Mouse (Mus musculus): ENCODE measurements at regions not wholly inside any gene's neighbourhood (a gene's known extent, or its start where the extent isn't known, plus 50 kb on each side); places are given as distances from the start of the nearest gene placed in this dataset.

DNA sequence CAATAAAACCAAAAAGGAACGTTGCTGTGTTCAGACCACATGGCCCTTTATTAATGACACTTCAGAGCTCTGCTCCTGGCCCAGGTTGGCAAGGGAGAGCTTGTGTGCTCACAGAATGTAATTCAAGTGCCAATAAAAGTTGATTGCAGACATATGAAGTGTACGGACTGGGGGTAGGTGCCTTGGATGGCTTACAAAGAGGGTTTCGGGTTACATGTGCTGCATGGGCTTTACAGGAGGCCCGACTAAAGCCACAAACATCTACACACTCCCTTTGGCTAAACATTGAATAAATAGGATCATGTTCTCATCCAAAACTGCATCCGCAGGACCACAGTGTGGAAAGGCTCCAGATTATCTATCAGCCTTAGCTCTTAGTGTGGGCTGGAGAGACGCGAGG is 666.5 kb downstream of the Vrk1 start:
- TF ChIP-seq ZC3H11A (IDR thresholded peaks at IDR 0.05; ENCODE audit: borderline replicate concordance, low read depth, low read length) (no peak), ZNF384 (IDR thresholded peaks at IDR 0.05; ENCODE audit: low read depth, low read length) (no peak), HCFC1 (IDR thresholded peaks at IDR 0.05; ENCODE audit: borderline replicate concordance, insufficient read depth, low read length) (no peak), CHD2 (IDR thresholded peaks at IDR 0.05; ENCODE audit: low read depth, low read length) (no peak), MAFK (IDR thresholded peaks at IDR 0.05; ENCODE audit: insufficient read depth, low read depth, low read length) (no peak)

Data from ES-E14 (cell line).